Mouse (Mus musculus): ENCODE data around the gene Nepn.
A peak's percentile ranks its signal among the peaks of the same experiment; 100 is the strongest.
"Not testable (repeated sequence)": the region's sequence is repeated elsewhere in the genome, so short reads cannot be mapped to it uniquely, and the experiment has no call there.

The Nepn gene

DNA sequence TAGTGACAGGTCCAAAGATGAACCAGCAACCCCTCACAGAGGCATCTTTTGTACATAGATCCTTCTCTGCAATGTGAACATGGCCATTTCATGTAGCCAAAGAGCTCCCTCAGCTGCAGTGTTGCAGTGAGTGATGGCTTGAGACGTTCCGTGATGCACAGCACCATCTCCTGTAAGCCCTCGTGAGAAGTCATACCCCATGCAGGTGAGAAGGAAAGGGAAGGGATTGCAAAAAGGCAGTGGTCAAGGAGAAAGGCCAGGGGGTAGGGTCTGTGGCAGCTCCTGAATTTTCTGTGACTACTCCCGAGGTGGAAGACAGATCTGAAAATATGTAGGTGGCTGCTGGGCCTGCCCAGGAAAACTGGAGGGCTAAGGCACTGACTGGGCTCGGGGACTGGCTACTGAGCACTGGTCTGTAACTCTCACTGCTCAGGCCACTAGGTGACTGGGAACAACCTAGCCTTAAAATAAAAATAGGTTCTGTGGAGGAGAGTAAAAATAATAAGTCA, at the start of gene Nepn:
Gene Nepn, plus strand, starts transcription at position 51 of the 509 bp plus-strand sequence.
- DNase-seq (ENCODE audit: low read depth, low spot score): no peak

DNA sequence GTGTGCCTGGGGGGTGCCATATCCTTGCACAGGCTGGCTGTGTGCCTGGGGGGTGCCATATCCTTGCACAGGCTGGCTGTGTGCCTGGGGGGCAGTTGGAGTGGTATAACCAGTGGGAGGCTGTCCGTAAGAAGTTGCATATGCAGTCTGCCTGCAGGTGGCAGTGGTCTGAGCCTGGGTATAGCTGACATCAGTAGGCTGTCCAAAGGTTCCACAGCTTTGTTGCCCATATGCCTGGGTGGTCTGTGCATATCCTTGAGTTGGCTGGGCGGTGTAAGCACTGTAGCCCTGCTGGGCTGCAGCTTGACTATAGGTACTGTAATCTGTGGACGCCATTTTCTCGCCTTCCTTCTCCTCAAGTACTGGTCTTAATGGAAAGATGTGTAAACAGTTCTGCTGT, 45.4 kb upstream of the Nepn start:
- DNase-seq (ENCODE audit: low read depth, low spot score): not testable (repeated sequence)

DNA sequence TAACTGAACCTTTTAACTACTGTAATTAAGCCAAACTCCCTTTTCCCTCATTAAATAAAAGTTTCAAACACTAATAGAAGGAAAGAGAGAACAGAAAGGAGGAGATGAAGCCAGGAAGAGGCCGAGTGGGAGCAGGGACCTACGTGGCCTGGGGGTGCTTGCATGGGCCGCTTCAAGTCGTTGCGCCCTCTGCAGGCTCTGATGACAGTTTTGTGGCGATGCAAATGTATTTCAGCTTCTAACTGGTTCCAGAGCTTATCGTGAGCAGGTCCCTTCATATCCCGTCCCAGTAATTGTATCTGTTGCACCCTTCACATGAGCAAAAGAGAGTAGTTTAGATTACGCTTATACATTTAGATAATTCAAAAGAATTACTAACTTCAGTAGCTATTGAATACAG, 35.6 kb upstream of the Nepn start:
- DNase-seq (ENCODE audit: low read depth, low spot score): no peak

DNA sequence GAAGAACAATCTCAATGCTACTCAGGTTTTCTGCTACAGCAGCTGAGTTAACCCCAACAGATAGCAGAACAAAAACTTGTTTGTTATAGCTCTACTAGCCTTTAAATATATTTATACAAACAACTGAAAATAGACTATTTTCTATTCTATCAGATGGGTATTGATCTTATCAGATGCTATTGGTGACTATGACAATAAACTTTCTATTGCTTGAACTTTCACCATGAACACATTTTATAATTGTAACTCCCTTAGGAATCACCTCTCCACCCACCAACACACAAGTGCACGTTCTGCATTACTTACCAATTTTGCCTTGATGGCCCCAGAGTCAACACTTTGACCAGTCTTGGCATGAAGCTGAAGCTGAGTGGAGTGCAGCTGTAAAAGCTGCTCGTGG, 30.3 kb upstream of the Nepn start, which contains the start of gene Gm26741:
Gene Gm26741, plus strand, starts transcription at position 301 of the 400 bp plus-strand sequence.
- DNase-seq (ENCODE audit: low read depth, low spot score): no peak

DNA sequence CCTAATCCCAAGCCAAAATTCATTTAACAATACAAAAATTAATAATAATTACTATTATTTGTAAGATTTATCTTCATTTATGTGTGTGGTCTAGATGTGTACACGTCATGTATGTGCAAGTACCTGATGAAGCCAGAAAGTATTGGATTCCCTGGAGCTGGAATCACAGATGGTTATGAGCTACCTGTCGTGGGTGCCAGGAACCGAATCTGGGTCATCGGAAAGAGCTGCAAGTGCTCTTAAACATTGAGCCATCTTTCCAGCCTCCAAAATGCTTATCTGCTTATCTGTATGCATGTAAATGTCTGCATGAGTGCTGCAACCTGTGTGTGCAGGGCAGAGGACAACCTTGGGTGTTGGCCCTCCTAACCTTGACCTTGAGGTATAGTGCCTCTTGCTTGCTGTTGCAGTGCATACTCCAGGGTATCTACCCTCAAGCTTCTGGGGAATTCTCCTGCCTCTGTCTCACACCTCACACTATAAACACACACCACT, 28.5 kb upstream of the Nepn start:
- no peak for DNase-seq (ENCODE audit: low read depth, low spot score)

DNA sequence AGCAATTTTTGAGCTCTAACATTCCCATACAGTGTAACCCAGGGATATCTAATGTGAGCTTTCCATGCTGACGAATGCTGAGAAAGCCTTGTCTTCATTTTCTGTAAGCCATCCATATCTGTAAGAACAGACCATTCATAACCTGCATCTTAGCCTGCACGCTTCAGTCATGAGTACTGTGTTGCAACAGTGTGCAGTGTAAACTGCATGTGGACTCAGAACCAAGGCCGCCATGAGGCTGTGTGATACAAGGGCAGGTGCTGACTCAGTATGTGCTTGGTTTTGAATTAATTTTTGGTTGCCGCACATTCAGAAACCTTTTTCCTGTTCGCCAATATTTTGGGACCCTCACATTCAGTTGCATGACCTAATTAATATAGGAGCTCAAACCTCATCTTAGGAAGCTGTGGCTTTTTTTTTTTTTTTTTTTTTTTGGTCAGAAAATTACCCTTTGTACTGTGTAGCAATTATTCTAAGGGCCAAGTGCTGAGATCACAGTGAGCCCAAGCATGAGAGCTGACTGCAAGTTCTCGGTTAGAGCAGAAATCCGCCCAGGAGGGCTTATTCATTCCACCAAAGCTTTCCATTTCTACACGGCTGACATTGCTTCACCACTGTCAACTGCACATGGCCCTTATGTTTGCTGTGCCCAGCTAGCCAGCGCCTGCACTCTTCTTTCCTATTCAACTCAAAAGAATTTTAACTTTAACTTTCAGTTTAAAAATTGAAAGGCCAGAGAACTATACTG, 27.7 kb upstream of the Nepn start:
- no peak for DNase-seq (ENCODE audit: low read depth, low spot score)

DNA sequence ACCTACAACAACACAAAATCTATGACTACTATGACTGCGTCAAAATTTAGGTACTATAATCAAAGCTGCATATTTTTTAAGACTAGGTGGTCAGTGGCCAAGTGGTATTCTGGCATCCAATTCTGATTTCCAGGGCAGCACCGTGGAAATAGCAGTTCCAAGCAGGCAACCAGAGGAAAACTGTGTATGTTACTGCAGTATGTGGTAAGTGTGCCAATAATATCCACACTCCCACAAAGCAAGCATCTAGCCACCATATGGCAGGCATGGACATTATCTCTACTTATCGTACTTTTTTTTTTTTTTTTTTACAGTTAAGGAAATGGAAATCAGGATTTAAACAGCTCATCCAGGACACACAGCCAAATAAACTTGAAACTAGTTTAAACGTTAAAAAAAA, 20.4 kb upstream of the Nepn start:
- DNase-seq (ENCODE audit: low read depth, low spot score): no peak

DNA sequence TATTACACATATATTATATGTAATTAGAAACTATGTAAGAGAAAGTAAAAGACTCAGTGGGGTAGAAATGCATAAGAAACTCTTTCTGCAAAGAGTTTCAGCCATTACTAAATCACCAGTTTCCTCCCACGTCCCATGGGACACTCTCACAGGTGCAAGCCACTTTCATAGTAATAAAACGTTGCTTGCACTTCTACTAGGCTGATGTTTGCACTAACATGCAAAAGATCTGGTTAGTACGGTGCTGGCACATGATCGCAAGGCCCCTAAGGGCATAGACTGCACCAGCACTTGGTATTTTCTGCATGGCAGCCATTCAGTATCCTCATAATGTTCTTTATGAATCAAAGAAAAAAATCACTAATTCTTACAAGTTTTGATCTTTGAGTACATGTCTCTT, 14.9 kb upstream of the Nepn start:
- no peak for DNase-seq (ENCODE audit: low read depth, low spot score)

DNA sequence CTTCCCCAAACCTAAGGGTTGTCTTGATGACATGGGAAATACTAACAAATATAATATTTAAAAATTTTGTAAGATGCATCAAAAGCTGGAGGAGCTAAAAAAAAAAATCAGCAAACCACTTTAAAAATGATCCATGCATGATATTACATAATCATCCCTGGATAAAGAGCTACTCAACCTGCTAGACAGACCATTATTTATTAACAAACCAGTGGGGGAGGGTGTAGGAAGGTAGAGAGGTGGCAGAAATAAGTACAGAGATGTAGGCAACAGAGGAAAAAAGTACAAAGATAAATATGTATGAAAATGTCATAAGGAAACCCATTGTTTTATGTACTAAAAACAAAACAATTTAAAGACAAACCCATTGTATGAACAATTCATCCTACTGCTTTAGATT, 14.1 kb upstream of the Nepn start:
- DNase-seq (ENCODE audit: low read depth, low spot score): no peak

DNA sequence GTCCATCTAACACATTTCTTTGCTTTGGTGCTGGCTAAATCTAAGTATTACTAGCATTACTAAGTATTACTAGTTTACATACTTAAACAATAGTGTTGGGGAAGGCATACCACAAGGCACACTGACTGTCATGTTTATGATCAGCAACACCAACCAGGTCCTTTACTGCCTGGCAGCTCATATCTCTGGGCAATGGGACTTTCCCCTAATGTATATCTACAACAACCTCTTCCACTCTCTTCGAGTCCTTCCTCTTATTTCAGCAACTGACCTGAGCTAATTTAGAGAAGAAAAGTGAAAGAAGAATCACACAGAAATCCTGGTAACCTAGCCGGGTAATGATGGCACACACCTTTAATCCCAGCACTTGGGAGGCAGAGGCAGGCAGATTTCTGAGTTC, 12.3 kb upstream of the Nepn start:
- DNase-seq (ENCODE audit: low read depth, low spot score): no peak

DNA sequence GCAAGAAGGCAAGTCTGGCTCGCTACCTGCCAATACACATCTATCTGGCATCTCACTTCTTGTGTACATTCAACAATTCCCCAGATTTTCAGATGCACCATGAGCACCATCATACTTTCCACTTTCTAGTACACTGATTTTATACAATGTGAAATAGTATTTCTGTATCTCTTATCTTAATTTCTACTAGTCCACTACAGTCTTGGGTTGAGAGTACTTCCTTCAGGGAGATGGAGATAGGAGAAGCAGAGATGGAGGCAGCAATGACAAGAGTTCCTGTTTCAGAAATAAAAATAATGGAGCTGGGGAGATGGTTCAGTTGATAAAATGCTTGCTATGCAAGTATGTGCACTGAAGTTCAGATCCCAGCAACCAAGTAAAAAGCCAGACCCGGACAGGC, 11.0 kb upstream of the Nepn start:
- DNase-seq (ENCODE audit: low read depth, low spot score): no peak

DNA sequence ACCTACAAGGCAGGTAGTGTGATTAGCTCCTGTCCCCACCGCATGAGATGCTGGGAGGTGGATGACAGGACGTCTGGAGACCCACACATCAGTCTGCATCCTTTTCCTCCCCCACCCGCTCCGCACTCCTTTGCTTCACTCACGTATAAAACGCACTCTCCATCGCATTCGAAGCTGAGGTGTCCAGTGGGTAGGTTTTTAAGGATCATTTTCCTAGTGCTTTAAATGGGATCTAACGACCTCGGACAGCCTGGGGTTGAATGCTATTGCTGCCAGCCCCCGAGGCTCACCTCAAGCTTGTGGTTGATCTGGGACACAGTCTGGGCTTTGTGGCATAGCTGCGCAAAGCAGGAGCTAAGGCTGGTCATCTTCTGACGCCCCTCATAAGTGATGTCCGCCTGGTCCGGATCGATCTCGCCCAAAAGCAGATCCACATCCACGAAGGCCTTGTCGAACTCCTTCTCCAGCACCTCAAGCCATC, 7.4 kb upstream of the Nepn start:
- DNase-seq (ENCODE audit: low read depth, low spot score): peak; percentile 24

DNA sequence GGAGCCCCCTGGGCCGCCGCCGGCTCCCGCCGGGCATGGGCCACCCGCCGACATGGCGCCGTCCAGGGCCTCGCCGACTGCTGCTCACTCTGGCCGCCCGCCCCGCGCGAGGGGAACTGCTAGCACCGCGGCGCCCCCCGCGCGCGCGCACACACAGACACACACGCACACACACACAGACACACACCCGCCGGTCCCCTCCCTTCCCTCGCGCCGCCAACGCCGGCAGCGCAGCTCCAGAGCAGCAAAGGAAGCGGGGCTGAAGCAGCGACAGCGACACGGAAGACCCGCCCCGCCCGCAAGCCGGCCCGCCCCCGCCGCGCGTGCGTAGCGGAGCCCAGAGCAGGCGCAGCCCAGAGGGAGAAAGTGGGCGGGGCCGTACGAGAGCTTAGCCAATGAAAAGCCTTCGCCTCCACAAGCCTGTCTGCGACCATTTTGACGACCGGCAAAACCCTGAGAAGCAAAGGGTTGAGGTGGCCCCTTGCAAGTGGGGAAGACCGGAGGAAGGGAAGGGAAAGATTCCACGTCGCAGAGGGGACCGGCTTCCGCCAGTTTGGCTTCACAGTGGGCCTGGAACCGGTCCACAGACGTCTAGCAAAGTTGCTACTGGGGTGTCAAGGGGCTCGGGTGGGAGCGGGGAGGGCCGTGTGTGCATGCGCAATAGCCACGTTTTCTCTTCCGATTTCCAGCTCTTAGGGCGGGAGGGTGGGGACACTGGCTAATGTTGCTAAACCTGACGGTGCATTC, 6.8 kb upstream of the Nepn start, which contains the start of gene Gopc:
Gene Gopc, minus strand, starts transcription at position 280 of the 747 bp plus-strand sequence.
- peak; percentile 96 for DNase-seq (ENCODE audit: low read depth, low spot score)

DNA sequence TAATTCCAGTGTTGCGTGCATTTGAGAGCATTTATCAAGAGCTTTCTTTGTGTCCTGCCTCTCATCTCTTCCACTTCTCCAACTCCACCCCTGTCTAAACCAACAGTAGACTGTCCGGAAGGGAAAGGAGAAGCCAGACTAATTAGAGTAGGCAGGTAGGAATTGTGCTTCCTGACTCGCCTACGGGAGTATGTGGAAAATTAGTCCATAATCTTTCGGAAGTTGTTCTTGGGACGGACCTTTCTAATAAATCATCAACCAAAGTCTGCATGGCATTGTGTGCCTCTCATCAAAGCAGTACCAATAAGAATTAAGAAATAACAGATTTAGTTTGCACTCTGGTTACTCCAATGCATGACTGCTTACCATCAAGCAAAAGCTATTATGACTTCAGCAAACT, 5.8 kb upstream of the Nepn start:
- no peak for DNase-seq (ENCODE audit: low read depth, low spot score)

DNA sequence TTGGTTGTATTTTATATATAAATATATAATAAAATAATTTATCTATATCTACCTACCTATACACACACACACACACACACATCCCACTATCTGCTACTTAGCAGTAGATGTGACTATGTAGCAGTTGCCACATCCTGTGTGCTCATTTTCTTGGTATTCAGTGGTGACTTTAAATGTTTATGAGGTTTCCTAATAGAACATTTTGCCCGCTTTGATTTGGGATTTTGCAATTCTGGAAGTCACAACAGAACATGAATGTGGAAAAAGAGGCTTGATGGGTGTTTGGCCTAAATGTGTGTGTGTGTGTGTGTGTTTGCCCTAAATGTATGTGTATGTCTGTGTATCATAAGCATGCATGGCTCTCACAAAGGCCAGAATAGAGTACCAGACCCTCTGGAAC, 5.2 kb upstream of the Nepn start:
- DNase-seq (ENCODE audit: low read depth, low spot score): no peak

DNA sequence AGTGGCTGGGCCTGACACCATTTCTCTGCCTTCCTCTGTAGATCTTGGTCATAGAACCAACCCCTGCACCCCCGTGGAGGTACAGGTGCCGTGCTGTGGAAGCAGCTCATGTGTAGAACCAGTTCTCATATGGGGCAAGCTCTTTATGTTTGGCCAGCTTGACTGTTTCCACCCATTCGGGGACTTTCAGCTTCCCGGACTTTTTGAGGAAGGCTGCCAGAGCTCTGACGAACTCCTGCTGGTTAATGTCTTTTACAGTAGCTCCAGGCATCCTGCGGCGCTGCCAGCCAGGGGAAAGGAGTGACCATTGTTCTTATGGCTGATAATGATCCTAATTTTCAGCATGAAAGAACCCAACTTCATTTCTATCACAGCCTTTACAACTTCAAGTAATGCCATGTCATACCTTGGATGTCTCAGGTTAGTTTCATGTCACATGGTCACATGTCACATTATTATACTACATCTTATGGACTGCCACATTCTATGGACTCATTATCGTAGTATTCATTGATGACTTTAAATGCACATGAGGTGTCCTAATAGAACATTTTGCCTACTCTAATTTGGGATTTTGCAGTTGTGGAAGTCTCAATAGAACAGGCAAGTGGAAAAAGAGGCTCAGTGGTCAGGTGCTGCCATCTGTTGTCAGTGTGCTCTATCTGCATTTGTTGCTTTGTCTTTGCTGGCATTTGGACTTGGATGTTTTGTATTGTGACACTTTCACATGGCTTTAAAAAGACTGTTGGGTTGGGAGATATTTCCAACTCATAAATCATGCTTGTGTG, 3.8 kb upstream of the Nepn start:
- no peak for DNase-seq (ENCODE audit: low read depth, low spot score)

DNA sequence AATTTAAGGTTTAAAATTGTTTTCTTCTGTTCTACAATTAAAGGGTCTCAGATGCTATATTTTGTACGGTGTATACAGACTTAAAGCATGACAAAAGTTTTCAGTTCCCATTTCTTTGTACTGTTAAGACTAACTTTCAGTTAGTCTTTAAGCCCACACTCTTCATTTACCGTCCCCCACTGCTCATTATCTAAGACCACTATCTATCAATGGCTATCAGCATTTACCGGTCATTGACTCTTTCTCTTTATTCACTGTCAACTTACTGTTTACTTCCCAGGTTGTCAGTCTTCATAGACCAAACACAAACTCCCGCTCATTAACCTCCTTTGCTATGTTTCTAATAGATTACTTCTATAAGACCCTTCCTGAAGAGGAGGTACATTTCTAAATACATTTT, 1.6 kb upstream of the Nepn start:
- no peak for DNase-seq (ENCODE audit: low read depth, low spot score)

DNA sequence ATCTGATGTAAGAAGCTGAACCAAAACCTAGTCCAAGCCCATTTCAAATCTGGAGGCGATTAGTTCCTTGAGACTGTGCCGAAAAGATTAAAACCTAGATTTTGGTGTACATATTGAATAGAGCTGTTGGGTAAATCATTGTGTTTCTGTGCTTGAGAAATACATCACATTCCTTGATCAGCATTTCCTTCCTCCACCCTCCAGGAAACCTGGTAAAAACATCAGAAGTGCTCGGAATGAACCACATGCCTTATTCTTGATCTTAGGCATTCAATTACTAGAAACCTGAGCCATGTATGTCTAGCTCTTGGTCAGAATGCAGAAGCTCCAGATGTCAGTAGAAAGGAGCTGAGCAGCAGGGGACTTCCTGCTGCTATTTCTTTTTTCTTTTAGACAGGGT, 666 bp downstream of the Nepn start:
- no peak for DNase-seq (ENCODE audit: low read depth, low spot score)

DNA sequence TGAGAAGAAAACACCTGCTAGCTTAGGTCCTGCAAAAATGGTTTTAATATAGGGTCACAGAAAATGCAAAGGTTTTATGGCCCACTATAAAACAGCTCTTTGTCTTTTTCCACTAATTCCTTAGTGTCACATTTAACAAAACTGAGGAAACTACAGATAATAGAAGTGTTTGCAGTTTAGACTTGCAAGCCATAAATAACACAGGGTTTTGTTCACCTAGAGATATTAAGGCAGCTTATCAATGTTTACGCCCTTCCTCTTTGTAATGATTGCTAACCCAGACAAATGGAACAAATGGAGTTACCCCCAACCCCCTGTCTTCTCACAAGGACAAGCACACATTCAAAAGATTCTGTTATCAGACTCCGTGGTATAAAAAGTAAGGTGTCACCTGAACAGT, 2.4 kb downstream of the Nepn start:
- DNase-seq (ENCODE audit: low read depth, low spot score): no peak

DNA sequence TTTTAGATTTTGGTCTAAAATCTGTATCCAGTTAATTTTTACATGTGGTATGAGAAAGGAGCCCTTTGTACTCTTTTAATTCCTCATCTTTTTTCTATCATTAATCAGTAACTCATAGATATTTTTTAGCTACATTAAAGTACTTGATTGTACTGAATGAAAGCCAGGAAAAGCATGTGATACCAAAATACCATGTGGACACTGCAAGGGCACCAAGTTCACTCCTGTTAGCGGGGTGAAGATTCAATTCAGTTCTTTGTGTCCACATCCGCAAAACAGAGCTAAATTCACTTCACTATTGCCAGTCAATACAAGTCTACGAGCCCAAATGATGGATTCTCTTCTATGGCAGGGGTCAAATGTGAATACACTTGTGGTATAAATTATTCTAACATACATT, 7.9 kb downstream of the Nepn start:
- DNase-seq (ENCODE audit: low read depth, low spot score): no peak

DNA sequence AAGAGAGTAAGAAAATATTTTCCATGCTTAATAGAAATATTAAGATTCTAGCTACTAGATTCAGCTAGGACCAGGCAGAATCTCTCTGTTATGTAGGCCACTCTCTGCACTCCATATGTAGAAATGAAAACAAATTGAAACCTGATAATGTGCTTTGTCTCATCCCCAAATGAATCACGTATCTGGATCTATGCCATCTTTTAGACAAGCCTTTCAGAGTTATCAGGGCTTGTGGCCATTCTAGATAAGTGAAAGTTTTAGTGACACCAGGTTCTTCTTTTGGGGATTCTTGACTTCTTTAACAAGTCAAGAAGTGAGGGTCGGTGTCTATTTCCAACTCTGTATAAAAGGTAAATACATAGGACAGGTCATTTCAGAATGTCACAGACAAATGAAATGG, 9.9 kb downstream of the Nepn start:
- DNase-seq (ENCODE audit: low read depth, low spot score): no peak

DNA sequence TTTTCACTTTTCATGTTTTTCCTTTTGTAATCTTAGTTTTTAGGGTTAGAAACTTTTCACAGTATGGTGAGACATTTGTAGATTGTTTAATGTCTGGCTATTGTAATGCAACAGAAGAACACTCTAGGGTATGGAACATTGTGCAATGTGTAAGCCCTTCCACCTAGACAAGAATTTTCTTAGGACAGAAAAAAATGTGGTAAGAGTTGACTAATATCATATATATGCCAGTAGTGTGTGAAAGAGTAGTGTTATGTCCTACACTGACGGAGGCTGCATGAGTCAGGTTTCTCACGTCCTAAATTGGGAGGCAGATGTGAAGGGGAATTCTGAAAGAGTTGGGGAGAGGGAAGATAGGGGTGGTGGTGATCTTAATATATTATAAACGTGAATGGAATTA, 10.9 kb downstream of the Nepn start:
- no peak for DNase-seq (ENCODE audit: low read depth, low spot score)
